Mouse (Mus musculus) adrenal gland, adult (tissue): ENCODE results near the gene Tesk1.
"Not testable (repeated sequence)": the region's sequence is repeated elsewhere in the genome, so short reads cannot be mapped to it uniquely, and the experiment has no call there.

Experiments
- DNase-seq, 2 experiments: peaks; one replicate each; pipeline ENCODE4 v3.0.0; 2022 to 2023; ENCODE audit warnings: low spot score in 1 of 2; ENCODE audit not compliant: inconsistent age in 2 of 2

Gene Tesk1

GRCm38 (mm10) chr4:43452315-43452714, 10.6 kb downstream of the Tesk1 start:
- DNase-seq, result no peak

DNA sequence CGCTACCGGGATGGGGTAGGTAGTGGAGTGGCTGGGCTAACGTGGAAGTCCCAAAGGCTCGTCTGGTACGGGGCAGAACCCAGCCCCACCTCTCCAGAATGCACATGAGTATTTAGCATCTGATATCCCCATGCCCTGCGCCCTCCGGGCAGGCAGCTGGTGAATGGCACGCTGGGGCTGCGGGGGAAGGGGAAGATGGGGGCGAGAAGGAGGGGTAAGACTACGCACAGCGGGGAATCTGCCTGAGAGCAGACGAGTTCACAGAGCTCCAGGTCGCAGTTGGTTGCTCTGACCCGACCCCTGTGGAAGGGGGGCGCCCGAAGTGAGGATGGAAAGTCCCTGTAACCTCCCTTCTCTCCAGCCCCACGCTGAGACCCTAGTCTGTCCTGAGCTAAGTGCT, 11.7 kb downstream of the Tesk1 start:
- no peak for DNase-seq

DNA sequence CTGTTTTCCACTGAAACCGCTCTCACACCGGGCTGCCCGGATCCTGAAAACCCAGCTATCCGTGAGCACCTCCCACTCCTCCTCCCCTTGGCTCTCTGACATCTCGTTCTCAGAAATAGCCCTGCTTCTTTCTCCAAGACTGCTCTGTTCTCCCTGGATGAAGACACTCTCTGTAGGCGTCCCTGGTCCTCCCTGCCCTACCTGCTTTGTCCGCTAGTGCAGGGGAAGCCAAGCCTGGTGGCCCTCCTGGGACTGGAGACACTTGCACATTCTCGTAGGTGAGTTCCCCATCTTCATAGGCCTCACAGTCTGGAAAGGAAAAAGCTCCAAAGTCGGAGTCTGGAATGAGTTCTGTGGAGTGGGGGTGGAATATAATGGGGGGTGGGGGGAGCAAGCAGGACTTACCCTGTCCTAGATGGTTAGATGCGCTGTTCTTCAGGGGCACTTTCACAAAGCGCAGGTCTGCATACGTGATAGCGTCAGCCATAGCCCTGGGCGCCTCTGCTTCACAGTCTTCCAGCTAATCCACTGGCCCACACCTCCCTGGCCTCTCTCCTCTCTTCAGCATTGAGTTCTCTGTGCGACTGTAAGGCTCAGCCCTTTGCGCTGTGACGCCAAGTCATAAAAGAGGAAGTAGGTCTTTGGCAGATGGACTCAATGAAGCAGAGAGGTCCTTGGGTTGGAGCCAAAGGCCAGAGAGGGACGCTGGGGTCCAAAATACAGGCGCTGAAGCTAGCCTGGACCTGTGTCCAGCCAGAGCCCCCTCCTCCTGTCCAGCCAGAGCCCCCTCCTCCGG, 12.5 kb downstream of the Tesk1 start, which contains the start of gene Cd72:
Cd72 (minus strand) TSS at position 588 of the 796 bp plus-strand sequence.
- no peak for DNase-seq

DNA sequence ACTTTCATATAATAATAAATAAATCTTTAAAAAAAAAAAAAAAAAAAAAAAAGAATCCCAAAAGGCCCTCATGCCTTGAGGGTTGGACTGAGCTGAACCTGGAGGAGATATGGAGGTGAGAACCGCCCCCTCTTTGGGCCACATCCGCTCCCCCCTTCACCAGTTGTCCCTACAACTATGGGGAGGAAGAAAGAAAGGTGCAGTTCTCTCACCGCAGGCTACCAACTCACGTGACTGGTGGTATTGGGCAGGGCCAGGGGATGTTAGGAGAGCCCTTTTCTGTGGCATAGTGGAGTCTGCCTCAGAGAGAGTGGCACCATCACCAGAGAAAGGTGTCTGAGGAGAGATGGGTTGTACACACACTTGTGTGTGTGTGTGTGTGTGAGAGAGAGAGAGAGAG, 14.7 kb downstream of the Tesk1 start:
- no peak for DNase-seq

- DNase-seq, result no peak
Observed at GRCm38 (mm10) chr4:43457124-43457523, 15.4 kb downstream of the Tesk1 start.

DNA sequence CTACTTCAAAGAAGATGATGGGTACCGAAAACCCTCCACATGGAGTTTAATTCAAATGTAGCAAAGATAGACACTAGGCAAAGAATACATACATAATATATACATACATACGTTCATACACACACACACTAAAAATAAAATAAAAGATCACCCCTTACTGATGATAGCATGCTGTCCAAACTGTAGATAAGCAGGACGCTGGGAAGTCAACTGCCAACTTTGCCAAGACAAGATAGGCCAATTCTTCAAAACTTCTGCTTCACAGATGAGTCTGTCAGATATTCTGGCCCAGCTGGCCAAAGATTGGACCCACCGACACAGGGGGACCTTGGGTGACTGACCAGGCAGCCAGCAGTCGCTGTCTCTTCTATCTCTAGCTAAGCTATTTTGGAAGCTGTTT, 21.4 kb downstream of the Tesk1 start:
- DNase-seq, result no peak

- DNase-seq, result no peak
Observed at GRCm38 (mm10) chr4:43465935-43466334, 24.2 kb downstream of the Tesk1 start.

GRCm38 (mm10) chr4:43466872-43467271, 25.1 kb downstream of the Tesk1 start:
- no peak for DNase-seq

DNA sequence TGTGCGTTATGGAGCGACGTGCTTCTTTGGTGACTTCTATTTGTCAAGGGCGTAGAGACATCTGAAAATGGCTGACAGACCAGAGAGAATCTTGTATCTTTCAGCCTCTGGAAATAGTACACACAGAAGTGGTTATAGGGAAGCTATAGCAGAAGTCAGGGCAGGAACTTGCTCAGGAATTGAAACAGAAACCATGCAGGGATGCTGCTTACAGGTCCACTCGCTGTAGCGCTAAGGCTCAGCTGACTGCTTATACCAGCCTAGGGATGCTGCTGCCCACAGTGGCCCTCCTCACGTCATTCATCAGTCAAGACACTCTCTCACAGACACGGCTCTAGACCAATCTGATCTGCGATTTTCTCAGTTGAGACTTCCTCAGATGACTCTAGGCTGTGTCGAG, 28.6 kb downstream of the Tesk1 start:
- no peak for DNase-seq

GRCm38 (mm10) chr4:43473636-43474035, 31.9 kb downstream of the Tesk1 start:
- DNase-seq, result no peak

DNA sequence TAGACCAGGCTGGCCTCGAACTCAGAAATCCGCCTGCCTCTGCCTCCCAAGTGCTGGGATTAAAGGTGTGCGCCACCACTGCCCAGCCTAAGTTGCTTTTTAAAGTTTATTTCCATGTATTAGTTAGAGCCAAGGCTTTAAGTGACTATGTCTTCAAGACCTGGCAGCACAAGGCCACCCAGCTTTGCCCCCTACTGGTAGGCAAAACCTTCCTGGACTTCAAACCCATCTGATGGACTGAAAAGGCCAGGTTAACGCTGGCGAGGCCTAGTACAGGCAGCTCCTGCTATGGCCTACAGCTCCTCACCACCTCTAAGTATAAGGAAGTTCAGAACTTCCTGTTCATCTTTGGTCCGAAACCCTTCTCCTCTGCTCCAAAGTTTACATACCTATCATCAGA, 34.9 kb downstream of the Tesk1 start:
- peak in 1 of 2 experiments; percentile 50 for DNase-seq

DNA sequence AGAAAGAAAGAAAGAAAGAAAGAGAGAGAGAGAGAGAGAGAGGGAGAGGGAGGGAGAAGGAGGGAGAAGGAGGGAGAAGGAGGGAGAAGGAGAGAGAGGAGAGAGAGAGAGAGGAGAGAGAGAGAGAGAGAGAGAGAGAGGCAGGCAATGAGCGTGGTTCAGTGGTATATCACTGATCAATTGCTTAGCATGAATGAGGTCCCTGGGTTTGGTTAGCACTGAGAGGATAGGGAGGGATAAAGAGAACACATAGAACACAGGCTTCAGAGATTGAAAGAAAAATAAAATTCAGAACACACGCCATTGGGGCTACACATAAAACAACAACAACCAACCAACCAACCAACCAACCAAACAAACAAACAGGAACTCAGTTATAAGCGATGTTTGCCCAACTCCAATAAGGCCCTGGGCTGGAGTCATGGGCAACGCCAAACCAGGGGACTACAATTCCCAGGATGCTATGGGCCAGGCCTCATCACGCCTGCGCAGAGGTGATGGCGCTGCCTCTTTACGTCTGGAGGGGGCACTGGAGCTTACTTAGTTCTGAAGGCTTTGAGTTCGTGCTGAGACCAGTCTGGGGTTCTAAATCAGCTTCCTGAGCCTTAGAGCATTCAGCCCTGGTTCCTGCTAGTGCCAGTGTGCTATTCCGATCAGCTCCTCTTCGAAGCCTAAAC, 36.3 kb downstream of the Tesk1 start:
- peak; percentile 91 to 96 for DNase-seq

DNA sequence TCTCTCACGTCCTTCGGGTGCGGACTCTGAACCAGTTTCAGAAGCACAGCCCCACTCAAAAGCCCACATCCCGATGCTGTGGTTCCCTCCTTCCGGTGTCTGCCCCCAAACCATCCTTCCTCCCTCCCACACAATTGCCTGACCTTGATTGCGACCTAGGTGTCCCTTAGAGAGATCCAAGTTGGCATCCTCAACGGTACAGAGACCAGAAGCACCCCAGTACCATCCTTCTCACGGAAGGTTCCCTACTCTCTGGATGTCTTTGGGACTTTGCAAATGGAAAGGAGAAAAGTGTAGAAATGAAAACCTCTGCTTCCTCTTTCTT, 36.8 kb downstream of the Tesk1 start:
- no peak for DNase-seq

- peak; percentile 60 to 83 for DNase-seq
Observed at GRCm38 (mm10) chr4:43478906-43479832, 37.4 kb downstream of the Tesk1 start.

DNA sequence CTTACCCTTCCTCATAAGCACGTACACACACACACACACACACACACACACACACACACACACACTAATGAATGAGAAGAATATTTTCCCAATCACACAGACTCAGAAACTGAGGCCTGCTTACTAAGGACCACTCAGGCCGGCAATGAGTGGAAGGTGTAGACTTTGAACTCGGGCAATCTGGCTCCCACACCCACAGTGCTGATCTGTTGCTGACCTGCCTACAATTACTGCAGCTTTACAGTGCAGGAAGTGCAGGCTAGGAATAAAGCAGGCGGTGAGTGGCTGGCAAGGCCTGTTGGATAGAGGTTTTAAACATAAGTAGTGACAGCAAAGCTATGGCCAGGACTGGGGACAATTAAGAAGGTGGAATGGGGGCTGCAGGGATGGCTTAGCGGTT, 39.2 kb downstream of the Tesk1 start:
- DNase-seq, result no peak

DNA sequence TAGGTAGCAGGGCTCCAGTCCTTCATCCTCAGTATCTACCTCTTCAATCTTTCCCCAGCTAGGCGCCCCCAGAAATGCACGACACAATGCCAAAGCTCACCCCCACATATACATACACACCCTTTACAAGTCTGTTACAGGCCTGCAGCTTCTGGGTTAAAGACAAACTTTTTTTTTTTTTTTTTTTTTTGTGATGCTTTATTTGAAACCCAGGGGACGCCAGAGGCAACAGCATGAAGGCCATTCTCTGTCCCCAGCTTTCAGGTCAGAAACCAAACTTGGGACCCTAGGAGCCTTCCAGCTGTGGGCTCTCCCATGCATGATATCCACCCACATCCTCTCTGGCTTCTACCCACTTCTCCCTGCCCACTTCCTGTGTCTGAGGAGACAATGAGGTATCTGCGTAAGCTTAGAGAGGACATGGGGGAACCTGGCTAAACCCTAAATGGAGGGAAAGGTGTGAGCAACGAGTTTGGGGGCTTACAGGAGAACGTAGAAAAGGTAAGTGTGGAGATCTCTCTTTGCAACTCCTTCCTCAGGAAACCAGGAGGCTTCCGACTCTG, 40.2 kb downstream of the Tesk1 start:
- DNase-seq, result no peak

DNA sequence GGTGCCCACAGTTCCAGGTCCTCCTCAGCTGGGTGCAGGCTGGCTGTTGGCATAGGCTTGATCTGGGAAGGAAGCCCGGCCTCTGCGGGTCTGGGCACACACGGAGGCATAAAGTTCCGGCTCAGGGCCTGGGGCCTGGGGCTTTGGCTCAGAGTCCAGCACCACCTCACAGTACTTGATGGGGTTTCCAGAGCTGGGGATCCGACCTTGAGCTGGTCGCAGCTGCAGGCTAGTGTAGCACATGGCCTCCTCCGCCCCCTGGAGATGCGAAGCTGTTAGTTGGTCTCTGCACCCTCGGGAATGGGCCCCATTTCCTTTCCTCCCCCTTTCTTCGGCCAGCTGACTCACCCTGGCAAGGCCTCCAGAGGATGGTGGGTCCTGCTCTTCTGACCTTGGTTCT, 40.9 kb downstream of the Tesk1 start:
- DNase-seq, result peak; percentile 78 to 81

DNA sequence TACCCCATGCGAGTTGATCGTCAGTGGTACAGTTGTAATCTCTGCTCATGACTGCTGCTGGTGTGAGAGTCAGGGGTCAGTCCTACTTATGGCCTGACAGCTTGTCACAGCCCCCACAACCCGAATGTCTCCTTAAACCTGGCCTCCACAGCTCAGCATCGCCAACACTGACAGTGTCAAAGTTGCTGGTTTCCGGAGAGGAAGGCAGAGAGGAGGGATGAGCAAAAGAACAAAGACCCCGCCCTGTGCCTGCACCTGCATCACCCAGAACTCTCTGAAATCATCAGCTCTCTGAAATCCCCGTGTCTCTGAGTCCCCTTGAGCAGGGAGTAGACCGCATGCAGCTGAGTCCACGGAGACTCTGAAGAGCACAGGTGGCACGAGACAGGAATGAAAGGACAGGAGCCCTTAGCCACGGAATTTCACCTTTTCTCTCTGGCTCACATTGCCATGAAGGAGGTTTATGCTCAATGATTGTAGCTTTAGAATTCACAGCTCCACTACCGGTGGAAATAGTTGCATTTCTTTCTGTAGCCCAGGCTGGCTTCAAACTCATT, 41.9 kb downstream of the Tesk1 start, which contains the start of gene Sit1:
Sit1 (minus strand) TSS at position 200 of the 557 bp plus-strand sequence.
- DNase-seq, result no peak

DNA sequence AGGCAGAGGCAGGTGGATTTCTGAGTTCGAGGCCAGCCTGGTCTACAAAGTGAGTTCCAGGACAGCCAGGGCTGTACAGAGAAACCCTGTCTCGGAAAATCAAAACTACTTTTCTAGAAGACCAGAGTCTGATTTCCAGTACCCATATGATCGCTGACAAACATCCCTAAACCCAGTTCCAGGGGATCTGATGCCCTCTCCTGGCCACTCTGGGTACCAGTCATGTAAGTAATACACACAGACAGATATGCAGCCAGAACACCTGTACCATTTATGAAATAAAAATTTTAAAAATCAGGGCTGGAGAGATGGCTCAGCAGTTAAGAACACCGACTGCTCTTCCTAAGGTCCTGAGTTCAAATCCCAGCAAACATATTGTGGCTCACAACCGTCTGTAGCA, 43.9 kb downstream of the Tesk1 start:
- DNase-seq, result not testable (repeated sequence)

GRCm38 (mm10) chr4:43489611-43490010, 47.9 kb downstream of the Tesk1 start:
- DNase-seq, result no peak

GRCm38 (mm10) chr4:43490801-43491200, 49.1 kb downstream of the Tesk1 start:
- DNase-seq, result no peak
